Mouse (Mus musculus): ENCODE data around the gene Proz. TPM values are rescaled to one million over a fixed set of nuclear protein-coding genes. Genes with fewer than 3 reads are reported as not detected.

Gene Proz
- 0.31 and 0.33 TPM in 2 replicates for polyA plus RNA-seq (2016; fragmentation: Nextera tagmentation; extraction: Ambion mirVana)

- Histone ChIP-seq H3K9me3 (no peaks in the 10 kb centered on the region), H3K27ac (no peak within 1 kb of the TSS), H3K27me3 (ENCODE audit: poor library complexity, severe bottlenecking) (no peaks in the 10 kb centered on the region), H3K4me3 (no peak within 1 kb of the TSS), H3K4me1 (no peaks in the 10 kb centered on the region), H3K36me3 (replicated peaks) (no peaks in the 10 kb centered on the region)
- no peak for DNase-seq (ENCODE audit: extremely low spot score, low spot score)
- WGBS, result 88% methylated on average over 17 of the region's 17 CpGs
Observed at GRCm38 (mm10) chr8:13060441-13061150, at the start of gene Proz. Proz (plus strand) TSS chr8:13060914.

- 67% methylated on average over 4 of the region's 4 CpGs for WGBS
- Histone ChIP-seq H3K4me1 (no peaks in the 10 kb centered on the region), H3K9me3 (no peaks in the 10 kb centered on the region), H3K4me3 (no peak overlapping the region), H3K27me3 (ENCODE audit: poor library complexity, severe bottlenecking) (no peaks in the 10 kb centered on the region), H3K27ac (no peak overlapping the region), H3K36me3 (replicated peaks) (peaks cover 38% of the 10 kb centered on the region)
- no peak for DNase-seq (ENCODE audit: extremely low spot score, low spot score)
Observed at GRCm38 (mm10) chr8:13019560-13019959, 41.2 kb upstream of the Proz start.

GRCm38 (mm10) chr8:13021830-13022229 lies 38.9 kb upstream of the Proz start:
- no peak overlapping the region for H3K4me3 ChIP-seq
- no peaks in the 10 kb centered on the region for H3K9me3 ChIP-seq
- H3K27me3 ChIP-seq (ENCODE audit: poor library complexity, severe bottlenecking), result no peaks in the 10 kb centered on the region
- 95% methylated on average over 8 of the region's 8 CpGs for WGBS
- H3K4me1 ChIP-seq, result peaks cover 8% of the 10 kb centered on the region
- no peak overlapping the region for H3K27ac ChIP-seq
- peaks cover 22% of the 10 kb centered on the region for H3K36me3 ChIP-seq (replicated peaks)
- DNase-seq (ENCODE audit: extremely low spot score, low spot score), result no peak

- Histone ChIP-seq H3K27ac (no peak within 1 kb of the TSS), H3K27me3 (ENCODE audit: poor library complexity, severe bottlenecking) (no peaks in the 10 kb centered on the region), H3K4me3 (no peak within 1 kb of the TSS), H3K9me3 (no peaks in the 10 kb centered on the region), H3K4me1 (peaks cover 8% of the 10 kb centered on the region), H3K36me3 (replicated peaks) (no peaks in the 10 kb centered on the region; the same call in 1 of the 2 replicates)
- WGBS, result 67% methylated on average over 10 of the region's 10 CpGs
- DNase-seq (ENCODE audit: extremely low spot score, low spot score), result no peak
Observed at GRCm38 (mm10) chr8:13025487-13026224, 35.1 kb upstream of the Proz start, which contains the start of gene F7. F7 (plus strand) TSS chr8:13026034.

GRCm38 (mm10) chr8:13027615-13028014 lies 33.1 kb upstream of the Proz start:
- Histone ChIP-seq H3K36me3 (replicated peaks) (no peaks in the 10 kb centered on the region), H3K27ac (no peak overlapping the region), H3K27me3 (ENCODE audit: poor library complexity, severe bottlenecking) (no peaks in the 10 kb centered on the region), H3K4me1 (peaks cover 8% of the 10 kb centered on the region), H3K9me3 (no peaks in the 10 kb centered on the region), H3K4me3 (no peak overlapping the region)
- no peak for DNase-seq (ENCODE audit: extremely low spot score, low spot score)
- 91% methylated on average over 5 of the region's 5 CpGs for WGBS

- H3K27me3 ChIP-seq (ENCODE audit: poor library complexity, severe bottlenecking), result no peaks in the 10 kb centered on the region
- H3K4me1 ChIP-seq, result peaks cover 8% of the 10 kb centered on the region
- no peaks in the 10 kb centered on the region for H3K36me3 ChIP-seq (replicated peaks)
- DNase-seq (ENCODE audit: extremely low spot score, low spot score), result no peak
- H3K9me3 ChIP-seq, result no peaks in the 10 kb centered on the region
- no peak overlapping the region for H3K27ac ChIP-seq
- 77% methylated on average over 5 of the region's 5 CpGs for WGBS
- H3K4me3 ChIP-seq, result no peak overlapping the region
Observed at GRCm38 (mm10) chr8:13028482-13028881, 32.2 kb upstream of the Proz start.

- Histone ChIP-seq H3K4me3 (no peak overlapping the region), H3K27ac (no peak overlapping the region), H3K4me1 (peaks cover 25% of the 10 kb centered on the region), H3K9me3 (no peaks in the 10 kb centered on the region), H3K36me3 (replicated peaks) (no peaks in the 10 kb centered on the region), H3K27me3 (ENCODE audit: poor library complexity, severe bottlenecking) (no peaks in the 10 kb centered on the region)
- no peak for DNase-seq (ENCODE audit: extremely low spot score, low spot score)
- 94% methylated on average over 10 of the region's 10 CpGs for WGBS
Observed at GRCm38 (mm10) chr8:13036346-13036812, 24.3 kb upstream of the Proz start.

GRCm38 (mm10) chr8:13037015-13037414 lies 23.7 kb upstream of the Proz start, which contains the start of gene F10:
F10 (plus strand) TSS chr8:13037308.
- no peaks in the 10 kb centered on the region for H3K36me3 ChIP-seq (replicated peaks)
- no peaks in the 10 kb centered on the region for H3K9me3 ChIP-seq
- peaks cover 25% of the 10 kb centered on the region for H3K4me1 ChIP-seq
- 80% methylated on average over 7 of the region's 7 CpGs for WGBS
- H3K4me3 ChIP-seq, result no peak within 1 kb of the TSS
- H3K27ac ChIP-seq, result peak within 1 kb of the TSS; percentile 51; the same call in 1 of the 2 replicates
- no peaks in the 10 kb centered on the region for H3K27me3 ChIP-seq (ENCODE audit: poor library complexity, severe bottlenecking)
- DNase-seq (ENCODE audit: extremely low spot score, low spot score), result no peak

- Histone ChIP-seq H3K36me3 (replicated peaks) (no peaks in the 10 kb centered on the region), H3K4me1 (peaks cover 25% of the 10 kb centered on the region), H3K27me3 (ENCODE audit: poor library complexity, severe bottlenecking) (no peaks in the 10 kb centered on the region), H3K9me3 (no peaks in the 10 kb centered on the region), H3K27ac (0 out of 2 replicates have a peak overlapping the region, but pooled peaks have one; percentile 51), H3K4me3 (no peak overlapping the region)
- DNase-seq (ENCODE audit: extremely low spot score, low spot score), result no peak
- 50% methylated on average over 5 of the region's 5 CpGs for whole genome bisulfite sequencing
Observed at GRCm38 (mm10) chr8:13037569-13037968, 23.1 kb upstream of the Proz start.

GRCm38 (mm10) chr8:13039054-13039453 lies 21.7 kb upstream of the Proz start:
- H3K4me3 ChIP-seq, result no peak overlapping the region
- 92% methylated on average over 6 of the region's 6 CpGs for WGBS
- no peak overlapping the region for H3K27ac ChIP-seq
- DNase-seq (ENCODE audit: extremely low spot score, low spot score), result no peak
- peaks cover 25% of the 10 kb centered on the region for H3K4me1 ChIP-seq
- H3K36me3 ChIP-seq (replicated peaks), result no peaks in the 10 kb centered on the region
- H3K9me3 ChIP-seq, result no peaks in the 10 kb centered on the region
- H3K27me3 ChIP-seq (ENCODE audit: poor library complexity, severe bottlenecking), result no peaks in the 10 kb centered on the region

- no peak overlapping the region for H3K27ac ChIP-seq
- H3K4me3 ChIP-seq, result no peak overlapping the region
- H3K36me3 ChIP-seq (replicated peaks), result no peaks in the 10 kb centered on the region
- H3K4me1 ChIP-seq, result peaks cover 25% of the 10 kb centered on the region
- DNase-seq (ENCODE audit: extremely low spot score, low spot score), result no peak
- no peaks in the 10 kb centered on the region for H3K9me3 ChIP-seq
- H3K27me3 ChIP-seq (ENCODE audit: poor library complexity, severe bottlenecking), result no peaks in the 10 kb centered on the region
- WGBS, result 89% methylated on average over 4 of the region's 4 CpGs
Observed at GRCm38 (mm10) chr8:13041459-13041858, 19.3 kb upstream of the Proz start.

GRCm38 (mm10) chr8:13047652-13048051 lies 13.1 kb upstream of the Proz start:
- Histone ChIP-seq H3K27ac (no peak overlapping the region), H3K9me3 (no peaks in the 10 kb centered on the region), H3K27me3 (ENCODE audit: poor library complexity, severe bottlenecking) (no peaks in the 10 kb centered on the region), H3K4me3 (no peak overlapping the region), H3K36me3 (replicated peaks) (no peaks in the 10 kb centered on the region), H3K4me1 (no peaks in the 10 kb centered on the region)
- no peak for DNase-seq (ENCODE audit: extremely low spot score, low spot score)
- 66% methylated on average over 5 of the region's 5 CpGs for WGBS

- Histone ChIP-seq H3K36me3 (replicated peaks) (no peaks in the 10 kb centered on the region), H3K4me1 (no peaks in the 10 kb centered on the region), H3K27me3 (ENCODE audit: poor library complexity, severe bottlenecking) (no peaks in the 10 kb centered on the region), H3K9me3 (no peaks in the 10 kb centered on the region), H3K4me3 (no peak overlapping the region), H3K27ac (no peak overlapping the region)
- no peak for DNase-seq (ENCODE audit: extremely low spot score, low spot score)
- 85% methylated on average over 10 of the region's 10 CpGs for WGBS
Observed at GRCm38 (mm10) chr8:13050550-13050949, 10.2 kb upstream of the Proz start.
